Mouse (Mus musculus) bone marrow, adult 2 months (tissue): ENCODE data around the gene Cc2d2a.

Experiments
- CTCF ChIP-seq: fragments of 200-500 bp; IDR thresholded peaks from 2 replicates; pipeline ENCODE4 v1.5.1; 2011; ENCODE audit warnings: low read length, control low read depth; ENCODE audit not compliant: control insufficient read depth, insufficient read depth
- POLR2A ChIP-seq: fragments of 200-500 bp; IDR thresholded peaks from 2 replicates; pipeline ENCODE4 v1.6.1; 2011; ENCODE audit warnings: low read depth, mild to moderate bottlenecking, control low read depth, low read length, borderline replicate concordance; ENCODE audit not compliant: control insufficient read depth

GRCm38 (mm10) chr5:43634602-43635081, 27.5 kb upstream of the Cc2d2a start:
- no peak for TF ChIP-seq CTCF
- no peak for TF ChIP-seq POLR2A
